Mouse (Mus musculus): ENCODE results near the gene Acp2.

DNA sequence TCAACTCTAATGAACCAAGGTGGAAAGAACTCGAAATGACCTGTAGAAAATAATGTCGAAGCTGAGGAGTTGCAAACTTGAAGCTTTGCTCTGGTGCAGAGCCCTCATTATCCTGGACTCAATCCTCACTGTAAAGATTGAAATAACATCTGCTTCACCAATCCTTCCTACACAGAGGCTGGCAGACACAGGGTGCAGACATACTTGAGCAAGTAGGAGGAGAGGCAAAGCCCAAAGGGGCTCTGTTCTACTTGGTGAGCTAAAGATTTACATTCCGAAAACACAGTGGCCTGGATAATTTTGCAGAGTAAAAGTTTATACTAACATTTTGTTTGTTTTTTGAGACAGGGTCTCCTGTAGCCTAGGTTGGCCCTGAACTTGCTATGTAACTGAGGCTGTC lies 3.8 kb upstream of the Acp2 start:
- no peak for TF ChIP-seq MAX (IDR thresholded peaks at IDR 0.05; ENCODE audit: low read depth)
- TF ChIP-seq MYOD1 (IDR thresholded peaks at IDR 0.05; ENCODE audit: control insufficient read depth in 1 of 3, insufficient read length in 2 of 3, low read depth in 2 of 3) = no peak
- TF ChIP-seq POLR2AphosphoS2 (IDR thresholded peaks at IDR 0.05; ENCODE audit: insufficient read length, low read depth) = no peak
- TF ChIP-seq POLR2A (IDR thresholded peaks at IDR 0.05; ENCODE audit: insufficient read length, low read depth) = no peak
- no peak for TF ChIP-seq MYOG (IDR thresholded peaks at IDR 0.05; ENCODE audit: control insufficient read depth in 1 of 3, insufficient read depth in 1 of 3, insufficient read length in 2 of 3, low read depth in 2 of 3)
- no peak for TF ChIP-seq REST (IDR thresholded peaks at IDR 0.05; ENCODE audit: insufficient read depth, insufficient read length)
- no peak for TF ChIP-seq TCF12 (IDR thresholded peaks at IDR 0.05; ENCODE audit: insufficient read depth, poor library complexity, severe bottlenecking)
- no peak for TF ChIP-seq TCF3 (IDR thresholded peaks at IDR 0.05; ENCODE audit: insufficient read length, low read depth)
- no peak for TF ChIP-seq E2F4 (IDR thresholded peaks at IDR 0.05; ENCODE audit: insufficient read depth)
- no peak for TF ChIP-seq CEBPB (IDR thresholded peaks at IDR 0.05; ENCODE audit: insufficient read depth, poor library complexity, severe bottlenecking)
- TF ChIP-seq USF1 (IDR thresholded peaks at IDR 0.05; ENCODE audit: low read depth) = no peak
